Mouse (Mus musculus) limb, embryonic 14.5 days (tissue): ENCODE measurements around the gene Rps6kc1. TPM values are rescaled to one million over a fixed set of nuclear protein-coding genes. Genes with fewer than 3 reads are reported as not detected.

Source experiments
- ATAC-seq: fragments of 200-750 bp; cut with Nextera tagmentation; 2 replicates; pipeline ENCODE4 v1.8.0; 2017; ENCODE audit warnings: low read depth, moderate number of reproducible peaks, moderate TSS enrichment; ENCODE audit not compliant: low FRiP score
- DNase-seq: peaks from one replicate; pipeline ENCODE4 v3.0.0-alpha.2; 2015; ENCODE audit warnings: low spot score
- H3K27ac ChIP-seq: fragments of 300-500 bp; sonication (generic); replicated peaks from 2 replicates; pipeline ENCODE4 v1.5.1; 2014; ENCODE audit warnings: low read depth, mild to moderate bottlenecking, low read length, moderate library complexity, mixed read lengths
- H3K27me3 ChIP-seq: fragments of 300-500 bp; sonication (generic); 2 replicates; pipeline ENCODE4 v1.6.1; 2014; ENCODE audit warnings: low read length, mixed read lengths; ENCODE audit not compliant: control insufficient read depth, insufficient read depth
- H3K36me3 ChIP-seq: fragments of 300-500 bp; sonication (generic); 2 replicates; pipeline ENCODE4 v1.6.1; 2014; ENCODE audit warnings: mild to moderate bottlenecking, low read length, moderate library complexity, mixed read lengths; ENCODE audit not compliant: control insufficient read depth, insufficient read depth
- H3K4me1 ChIP-seq: fragments of 300-500 bp; sonication (generic); 2 replicates; pipeline ENCODE4 v1.6.1; 2014; ENCODE audit warnings: antibody characterized with exemption, low read length, mixed read lengths; ENCODE audit not compliant: control insufficient read depth, insufficient read depth
- H3K4me2 ChIP-seq: fragments of 300-500 bp; sonication (generic); replicated peaks from 2 replicates; pipeline ENCODE4 v1.6.1; 2014; ENCODE audit warnings: low read depth, mild to moderate bottlenecking, low read length, moderate library complexity; ENCODE audit not compliant: severe bottlenecking
- H3K4me3 ChIP-seq: fragments of 300-500 bp; sonication (generic); replicated peaks from 2 replicates; pipeline ENCODE4 v1.5.1; 2014; ENCODE audit warnings: low read length
- H3K9ac ChIP-seq: fragments of 300-500 bp; sonication (generic); 2 replicates; pipeline ENCODE4 v1.6.1; 2014; ENCODE audit warnings: mild to moderate bottlenecking, low read depth, low read length, moderate library complexity; ENCODE audit not compliant: severe bottlenecking
- H3K9me3 ChIP-seq: fragments of 300-500 bp; sonication (generic); 2 replicates; pipeline ENCODE4 v1.6.1; 2016; ENCODE audit warnings: low read length; ENCODE audit not compliant: control insufficient read depth
- POLR2A ChIP-seq: fragments of 200-500 bp; IDR thresholded peaks from 2 replicates; pipeline ENCODE4 v1.8.0; 2012; ENCODE audit warnings: inconsistent platforms, mild to moderate bottlenecking, moderate library complexity, borderline replicate concordance; ENCODE audit not compliant: insufficient read depth, insufficient read length; ENCODE audit errors: extremely low read depth
- WGBS: fragments of 180-500 bp; shearing (Covaris S2); extraction: QIAGEN DNeasy Blood & Tissue Kit; methylation state at CpG from one replicate; pipeline ENCODE4 v1.1.7; 2014; 5-methylcytosine and 5-hydroxymethylcytosine counted together
- polyA plus RNA-seq, 2 experiments: library from polyadenylated mRNA; depleted of rRNA in 1 of 2; stranded (reverse) in 1 of 2; unstranded in 1 of 2; fragments of >200 nt; fragmentation: Nextera tagmentation in 1 of 2; extraction: Ambion mirVana in 1 of 2; gene quantifications; 2 replicates each; pipeline versions ENCODE4 v1.2.1 to v1.2.3; 2012 to 2014

Gene Rps6kc1
- polyA plus RNA-seq, 2 experiments, result 14.7 to 17.4 TPM

DNA sequence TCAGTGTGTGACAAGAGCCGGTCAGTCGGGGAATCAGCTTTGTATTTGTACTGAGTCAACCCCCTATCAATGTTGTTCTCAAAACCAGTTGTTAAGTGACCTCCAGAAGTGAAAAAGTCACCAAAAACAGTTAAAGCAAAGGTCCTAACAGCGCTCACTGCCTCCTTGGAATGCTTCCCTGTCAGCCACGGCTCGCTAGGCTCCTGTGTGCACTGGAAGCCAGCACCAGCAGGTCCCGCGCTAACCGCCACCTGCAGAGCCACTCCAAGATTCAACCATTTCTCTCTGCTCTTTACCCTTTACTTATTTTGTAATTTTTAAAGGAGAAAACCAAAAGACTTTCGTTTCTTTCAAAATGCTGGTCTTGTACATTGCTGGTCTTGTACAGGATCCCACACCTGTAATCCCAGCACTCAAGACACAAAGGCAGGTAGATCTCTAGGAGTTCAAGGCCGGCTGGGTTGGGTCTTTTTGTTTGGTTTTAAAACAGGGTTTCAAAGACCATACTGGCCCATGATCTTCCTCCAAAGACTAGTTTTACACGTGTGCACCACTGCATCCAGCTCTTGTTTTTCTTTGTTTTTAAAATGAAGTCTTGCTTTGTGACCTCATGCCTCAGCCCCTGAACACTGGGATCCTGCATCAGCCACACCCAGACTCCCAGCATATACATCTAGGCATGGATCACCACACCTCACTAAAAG, 62.3 kb downstream of the Rps6kc1 start:
- DNase-seq (no peak), ATAC-seq (no peak)
- Histone ChIP-seq H3K36me3 (0 out of 2 replicates have a peak, but pooled peaks cover 2% of the 10 kb centered on the region), H3K4me1 (no peaks in the 10 kb centered on the region), H3K4me3 (no peak overlapping the region), H3K27me3 (no peaks in the 10 kb centered on the region), H3K27ac (no peak overlapping the region), H3K9ac (no peak overlapping the region), H3K4me2 (no peak overlapping the region), H3K9me3 (no peaks in the 10 kb centered on the region)
- TF ChIP-seq POLR2A, result no peak
- WGBS, result 85% methylated on average over 11 of the region's 11 CpGs

DNA sequence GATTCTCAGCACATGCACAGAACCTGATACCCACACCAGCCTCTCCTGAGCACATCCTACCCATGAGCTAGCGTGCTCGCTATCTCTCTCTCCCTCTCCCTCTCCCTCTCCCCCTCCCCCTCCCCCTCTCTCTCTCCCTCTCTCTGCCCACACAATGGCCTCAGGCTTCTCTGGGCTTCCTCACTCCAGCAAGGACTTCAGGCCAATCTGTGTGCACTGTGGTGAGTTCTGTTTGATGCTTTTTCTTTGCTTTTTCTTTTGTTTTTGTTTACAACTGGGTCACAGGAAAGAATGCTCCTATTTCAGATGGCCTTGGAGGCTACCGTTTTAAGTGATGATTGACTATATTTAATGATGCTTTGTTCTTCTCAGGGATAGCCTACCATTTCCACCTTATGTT, 62.9 kb downstream of the Rps6kc1 start:
- no peak for ATAC-seq
- Histone ChIP-seq H3K9me3 (no peaks in the 10 kb centered on the region), H3K27ac (no peak overlapping the region), H3K4me2 (no peak overlapping the region), H3K4me3 (no peak overlapping the region), H3K9ac (no peak overlapping the region), H3K36me3 (0 out of 2 replicates have a peak, but pooled peaks cover 6% of the 10 kb centered on the region), H3K4me1 (no peaks in the 10 kb centered on the region), H3K27me3 (no peaks in the 10 kb centered on the region)
- 62% methylated on average over 3 of the region's 3 CpGs for WGBS
- no peak for DNase-seq
- TF ChIP-seq POLR2A, result no peak

- H3K4me2 ChIP-seq, result no peak overlapping the region
- no peak for DNase-seq
- H3K27me3 ChIP-seq, result no peaks in the 10 kb centered on the region
- WGBS, result 85% methylated on average over 3 of the region's 3 CpGs
- H3K9me3 ChIP-seq, result no peaks in the 10 kb centered on the region
- no peak overlapping the region for H3K4me3 ChIP-seq
- H3K27ac ChIP-seq, result no peak overlapping the region
- no peak overlapping the region for H3K9ac ChIP-seq
- 0 out of 2 replicates have a peak, but pooled peaks cover 8% of the 10 kb centered on the region for H3K36me3 ChIP-seq
- H3K4me1 ChIP-seq, result no peaks in the 10 kb centered on the region
- ATAC-seq, result no peak
- TF ChIP-seq POLR2A, result no peak
Measured at GRCm38 (mm10) chr1:190846956-190847355, 64.6 kb downstream of the Rps6kc1 start.

GRCm38 (mm10) chr1:190846074-190846730, 65.4 kb downstream of the Rps6kc1 start:
- no peak overlapping the region for H3K27ac ChIP-seq
- no peaks in the 10 kb centered on the region for H3K9me3 ChIP-seq
- no peaks in the 10 kb centered on the region for H3K4me1 ChIP-seq
- H3K36me3 ChIP-seq, result peaks cover 15% of the 10 kb centered on the region; the same call in 1 of the 2 replicates
- H3K4me2 ChIP-seq, result no peak overlapping the region
- H3K27me3 ChIP-seq, result no peaks in the 10 kb centered on the region
- H3K9ac ChIP-seq, result no peak overlapping the region
- WGBS, result 90% methylated on average over 11 of the region's 11 CpGs
- no peak for DNase-seq
- no peak overlapping the region for H3K4me3 ChIP-seq
- no peak for TF ChIP-seq POLR2A
- ATAC-seq, result no peak

DNA sequence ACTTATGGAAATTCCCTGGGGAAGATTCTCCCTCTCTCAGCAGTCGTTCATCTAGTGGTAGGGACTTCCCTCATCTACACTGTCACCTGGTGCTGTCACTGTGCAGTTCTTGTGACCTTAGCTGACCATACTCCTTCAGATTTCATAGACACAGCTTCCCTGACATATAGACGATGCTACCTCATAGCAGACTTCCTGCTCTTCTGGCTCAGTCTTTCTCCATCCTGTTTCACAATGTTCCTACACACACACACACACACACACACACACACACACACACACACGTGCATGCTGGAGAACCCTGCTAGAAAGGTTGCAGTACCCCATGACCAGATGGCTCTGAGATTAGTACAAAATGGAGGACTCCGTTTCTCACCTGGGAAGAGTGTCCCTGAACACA, 66.2 kb downstream of the Rps6kc1 start:
- Histone ChIP-seq H3K27ac (no peak overlapping the region), H3K4me2 (no peak overlapping the region), H3K36me3 (peaks cover 22% of the 10 kb centered on the region; the same call in 1 of the 2 replicates), H3K4me1 (no peaks in the 10 kb centered on the region), H3K9me3 (no peaks in the 10 kb centered on the region), H3K9ac (no peak overlapping the region), H3K4me3 (no peak overlapping the region), H3K27me3 (no peaks in the 10 kb centered on the region)
- DNase-seq (no peak), ATAC-seq (no peak)
- no peak for TF ChIP-seq POLR2A
- WGBS, result 74% methylated on average over 4 of the region's 4 CpGs
